Mouse (Mus musculus) megakaryocyte, embryonic 14.5 days (primary cell): ENCODE data around the gene Kcnt1.

Experiments used
- FLI1 ChIP-seq: IDR thresholded peaks from 2 replicates; pipeline ENCODE4 v1.6.1; 2012; ENCODE audit warnings: low read length, inconsistent platforms, mixed read lengths
- GATA1 ChIP-seq: IDR thresholded peaks from 3 replicates; pipeline ENCODE4 v1.6.1; 2012; ENCODE audit warnings: mixed read lengths, low read length, inconsistent platforms, borderline replicate concordance

- TF ChIP-seq FLI1: no peak
- TF ChIP-seq GATA1: no peak
These were observed 28.9 kb downstream of the Kcnt1 start for GRCm38 (mm10) chr2:25892440-25892839.
